ENCODE assay signal across 17 mouse cellular contexts in genomic region chr1:117816271-117816670, GRCm38 (mm10). TPM values are rescaled to one million over a fixed set of nuclear protein-coding genes. Genes with fewer than 3 reads are reported as not detected.
"Had no signal": no experiment of that assay in that cellular context is flagged by ENCODE, and none has a peak within 500 bp of the region (broad histone marks: within the 10 kb centered on the region; RNA-seq: fewer than 3 reads in every experiment).

No protein-coding gene starts in this region.

RNA-seq across cellular contexts. Expression of gene Gm28360, which starts 13.6 kb away (rescaled TPM):
- total RNA-seq: heart, postnatal 10 days; heart, postnatal 14 days; heart, postnatal 25 days; heart, postnatal 36 days; heart, postnatal 4 days; hematopoietic stem cell, adult 5-6 weeks; hindbrain, postnatal 0 days; layer of hippocampus, adult 18-20 months; layer of hippocampus, adult 2 months; layer of hippocampus, adult 8-10 months; layer of hippocampus, postnatal 10 days; layer of hippocampus, postnatal 14 days; layer of hippocampus, postnatal 25 days; layer of hippocampus, postnatal 36 days; left cerebral cortex, adult 18-20 months; left cerebral cortex, adult 2 months; left cerebral cortex, adult 8-10 months had no signal

RNA-seq across cellular contexts. Expression of gene B020011L13Rik, which starts 35.3 kb away (rescaled TPM):
- total RNA-seq: heart, postnatal 10 days; heart, postnatal 14 days; heart, postnatal 25 days; heart, postnatal 36 days; heart, postnatal 4 days; hematopoietic stem cell, adult 5-6 weeks; hindbrain, postnatal 0 days; layer of hippocampus, adult 18-20 months; layer of hippocampus, adult 2 months; layer of hippocampus, adult 8-10 months; layer of hippocampus, postnatal 10 days; layer of hippocampus, postnatal 14 days; layer of hippocampus, postnatal 25 days; layer of hippocampus, postnatal 36 days; left cerebral cortex, adult 18-20 months; left cerebral cortex, adult 2 months; left cerebral cortex, adult 8-10 months had no signal
